Mouse (Mus musculus) liver, adult 2 months (tissue): Measurements from ENCODE around the gene Prkag2. TPM values are rescaled to one million over a fixed set of nuclear protein-coding genes. Genes with fewer than 3 reads are reported as not detected.

Experiments
- DNase-seq: peaks from one replicate; pipeline ENCODE4 v3.0.0-alpha.2; 2011; ENCODE audit warnings: low read depth, low spot score; ENCODE audit errors: extremely low read depth
- H3K27ac ChIP-seq: fragments of 200-500 bp; replicated peaks from 2 replicates; pipeline ENCODE4 v1.5.1; 2012; ENCODE audit warnings: low read depth, mild to moderate bottlenecking, control low read depth, inconsistent platforms, low read length; ENCODE audit not compliant: insufficient read depth
- H3K27me3 ChIP-seq: fragments of 200-500 bp; 2 replicates; pipeline ENCODE4 v1.6.1; 2012; ENCODE audit warnings: mild to moderate bottlenecking, moderate library complexity, low read length, inconsistent platforms; ENCODE audit not compliant: control insufficient read depth, insufficient read depth
- H3K36me3 ChIP-seq: fragments of 200-500 bp; 2 replicates; pipeline ENCODE4 v1.6.1; 2012; ENCODE audit warnings: low read length, inconsistent platforms; ENCODE audit not compliant: control insufficient read depth, insufficient read depth
- H3K4me1 ChIP-seq: fragments of 200-500 bp; 2 replicates; pipeline ENCODE4 v1.6.1; 2011; ENCODE audit warnings: low read length; ENCODE audit not compliant: control insufficient read depth, insufficient read depth
- H3K4me3 ChIP-seq: fragments of 200-500 bp; 2 replicates; pipeline ENCODE4 v1.5.1; 2011; ENCODE audit warnings: low read depth, mild to moderate bottlenecking, control low read depth, low read length, moderate library complexity; ENCODE audit not compliant: insufficient read depth
- H3K79me2 ChIP-seq: fragments of 200-500 bp; 2 replicates; pipeline ENCODE4 v1.6.1; 2012; ENCODE audit warnings: inconsistent platforms, mild to moderate bottlenecking, low read length, moderate library complexity; ENCODE audit not compliant: control insufficient read depth, insufficient read depth
- H3K9ac ChIP-seq: fragments of 200-500 bp; 2 replicates; pipeline ENCODE4 v1.6.1; 2012; ENCODE audit warnings: low read depth, mild to moderate bottlenecking, control low read depth, inconsistent platforms, low read length
- CTCF ChIP-seq: fragments of 200-500 bp; IDR thresholded peaks from 2 replicates; pipeline ENCODE4 v1.5.1; 2011; ENCODE audit warnings: low read depth, low read length, control low read depth
- POLR2A ChIP-seq: fragments of 200-500 bp; IDR thresholded peaks from 2 replicates; pipeline ENCODE4 v1.6.1; 2011; ENCODE audit warnings: low read length, control low read depth; ENCODE audit not compliant: insufficient read depth; ENCODE audit errors: extremely low read depth
- WGBS: fragments of 180-500 bp; shearing (Covaris S2); methylation state at CpG from one replicate; pipeline ENCODE4 v1.1.7; 2018; 5-methylcytosine and 5-hydroxymethylcytosine counted together
- polyA plus RNA-seq: library from polyadenylated mRNA; depleted of rRNA; stranded (reverse); fragments of >200 nt; gene quantifications from 2 replicates; pipeline ENCODE4 v1.2.3, GENCODE M21; 2012
- total RNA-seq: library from RNA; depleted of rRNA; stranded (reverse); fragments of >200 nt; gene quantifications from 2 replicates; pipeline ENCODE4 v1.2.3, GENCODE M21; 2014

The Prkag2 gene
- total and polyA plus RNA-seq, 2 experiments = 14.8 to 21.1 TPM

DNA sequence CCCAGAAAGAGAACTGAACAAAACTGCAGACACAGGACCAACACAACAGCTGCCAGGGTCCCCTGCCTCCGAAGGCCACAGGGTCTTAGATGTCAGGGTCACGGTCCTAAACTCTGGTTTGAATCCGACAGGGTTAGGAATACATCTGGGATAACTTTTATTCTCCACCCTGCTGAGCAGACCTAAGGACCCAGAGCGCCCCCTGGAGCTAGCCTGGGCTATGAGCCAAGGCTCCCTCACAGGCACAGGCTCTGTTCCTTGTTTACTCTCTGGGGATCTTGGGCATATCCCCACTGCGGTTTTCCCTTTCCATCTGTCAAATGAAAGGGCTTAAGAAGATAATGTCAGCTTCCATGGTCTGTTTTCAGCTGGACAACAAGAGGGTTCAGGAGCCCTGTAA lies 59.1 kb downstream of the Prkag2 start:
- DNase-seq = no peak

DNA sequence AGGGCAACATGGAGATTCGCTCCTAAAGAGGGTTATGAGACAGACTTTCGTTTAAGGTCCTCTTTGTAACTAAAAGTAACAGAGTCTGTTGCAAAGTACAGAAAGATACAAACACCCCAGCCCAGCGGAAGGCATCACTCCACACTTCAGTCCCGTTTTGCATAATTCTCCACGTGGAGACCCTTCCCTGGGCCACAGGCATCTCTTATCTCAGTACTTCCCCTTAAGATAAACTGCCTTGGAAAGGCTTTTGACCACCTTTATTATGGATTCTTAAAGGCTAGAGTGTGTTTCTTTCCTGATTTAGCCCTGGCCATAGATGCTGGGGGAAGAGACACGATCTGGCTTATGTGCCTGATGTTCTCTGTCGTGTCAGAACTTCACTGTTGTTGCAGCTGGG lies 59.5 kb downstream of the Prkag2 start:
- Histone ChIP-seq H3K9ac (no peak overlapping the region), H3K4me1 (peaks cover 3% of the 10 kb centered on the region), H3K27me3 (no peaks in the 10 kb centered on the region), H3K27ac (no peak overlapping the region), H3K36me3 (no peaks in the 10 kb centered on the region), H3K79me2 (peaks cover 53% of the 10 kb centered on the region; the same call in 1 of the 2 replicates), H3K4me3 (no peak overlapping the region)
- no peak for DNase-seq
- WGBS = 83% methylated on average over 7 of the region's 7 CpGs
- no peak for TF ChIP-seq POLR2A

More for the DNA sequence above, 59.1 kb downstream of the Prkag2 start:
- TF ChIP-seq CTCF = peak; percentile 42
- no peak for TF ChIP-seq POLR2A
- H3K27ac ChIP-seq = no peak overlapping the region
- no peak overlapping the region for H3K9ac ChIP-seq
- peaks cover 53% of the 10 kb centered on the region; the same call in 1 of the 2 replicates for H3K79me2 ChIP-seq
- H3K4me3 ChIP-seq = no peak overlapping the region
- WGBS = 62% methylated on average over 5 of the region's 5 CpGs
- no peaks in the 10 kb centered on the region for H3K36me3 ChIP-seq
- no peaks in the 10 kb centered on the region for H3K27me3 ChIP-seq
- H3K4me1 ChIP-seq = peaks cover 3% of the 10 kb centered on the region; the same call in 1 of the 2 replicates

DNA sequence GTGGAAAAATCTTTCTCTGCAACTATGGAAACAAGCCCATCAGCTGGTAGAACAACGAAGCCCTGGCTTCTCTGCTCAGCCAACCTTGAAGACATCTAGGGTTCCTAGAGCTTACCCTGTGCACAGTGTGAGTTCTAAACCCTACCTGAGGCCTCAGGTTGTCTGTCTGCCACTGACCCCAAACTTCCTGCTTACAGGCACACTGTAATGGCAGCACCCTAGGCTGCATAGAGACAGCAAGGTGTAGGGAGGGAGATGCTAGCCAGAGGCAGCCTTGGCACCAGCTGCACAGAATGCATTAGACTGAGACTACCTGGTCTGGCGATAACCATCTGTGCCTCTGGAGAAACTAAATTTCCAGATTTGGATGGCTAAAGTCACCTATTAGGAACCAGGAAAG lies 61.6 kb downstream of the Prkag2 start:
- H3K4me1 ChIP-seq = peaks cover 7% of the 10 kb centered on the region
- no peaks in the 10 kb centered on the region for H3K36me3 ChIP-seq
- TF ChIP-seq CTCF = no peak
- no peak for TF ChIP-seq POLR2A
- no peak overlapping the region for H3K4me3 ChIP-seq
- peaks cover 50% of the 10 kb centered on the region for H3K79me2 ChIP-seq
- H3K9ac ChIP-seq = no peak overlapping the region
- H3K27me3 ChIP-seq = no peaks in the 10 kb centered on the region
- no peak for DNase-seq
- no peak overlapping the region for H3K27ac ChIP-seq
- WGBS = 98% methylated on average over 2 of the region's 2 CpGs

DNA sequence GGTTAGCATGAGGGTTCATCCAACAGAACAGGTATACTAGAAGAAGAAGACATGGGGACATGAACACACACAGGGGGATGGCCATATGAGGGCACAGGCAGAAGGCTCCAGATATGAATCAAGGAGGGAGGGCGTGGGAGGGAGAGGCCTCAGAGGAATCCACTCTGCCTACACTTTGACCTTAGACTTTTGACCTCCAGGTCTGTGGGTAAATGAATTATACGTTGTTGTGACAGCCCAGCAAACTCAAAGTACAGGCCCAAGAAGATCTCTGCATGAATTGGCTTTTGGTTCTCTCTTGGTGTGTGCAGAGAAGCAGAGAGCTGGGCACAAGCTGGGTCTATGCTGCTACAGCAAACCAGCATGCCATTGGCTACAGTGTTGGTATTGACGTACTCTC lies 65.1 kb downstream of the Prkag2 start:
- Histone ChIP-seq H3K4me3 (no peak overlapping the region), H3K79me2 (peaks cover 41% of the 10 kb centered on the region), H3K9ac (no peak overlapping the region), H3K27me3 (no peaks in the 10 kb centered on the region), H3K27ac (no peak overlapping the region), H3K4me1 (peaks cover 7% of the 10 kb centered on the region), H3K36me3 (no peaks in the 10 kb centered on the region)
- DNase-seq = peak; percentile 46
- TF ChIP-seq POLR2A (no peak), CTCF (no peak)
- WGBS = 53% methylated on average over 3 of the region's 3 CpGs

DNA sequence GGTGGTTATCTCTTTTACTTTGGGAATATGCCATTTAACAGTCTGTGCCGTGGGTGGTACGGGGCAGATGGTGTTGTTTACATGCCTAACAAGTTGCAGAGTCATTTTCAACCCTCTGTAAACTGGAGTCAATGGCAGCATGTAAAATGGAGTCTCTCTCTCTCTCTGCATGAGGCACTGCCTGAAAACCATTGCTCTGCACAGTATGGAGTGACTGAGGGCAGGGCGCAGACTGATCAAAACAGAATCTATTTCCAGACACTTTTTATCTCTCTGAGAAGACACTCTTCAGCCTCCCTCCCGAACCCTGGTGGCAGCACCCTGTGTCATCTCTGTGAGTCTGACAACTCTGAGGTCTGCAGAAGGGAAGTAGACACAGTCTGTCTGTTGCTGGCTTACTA lies 69.0 kb downstream of the Prkag2 start:
- Histone ChIP-seq H3K27ac (no peak overlapping the region), H3K27me3 (no peaks in the 10 kb centered on the region), H3K4me1 (peaks cover 5% of the 10 kb centered on the region), H3K4me3 (no peak overlapping the region), H3K36me3 (no peaks in the 10 kb centered on the region), H3K79me2 (peaks cover 29% of the 10 kb centered on the region), H3K9ac (no peak overlapping the region)
- no peak for TF ChIP-seq POLR2A
- no peak for TF ChIP-seq CTCF
- WGBS = 52% methylated on average over 4 of the region's 4 CpGs
- no peak for DNase-seq

DNA sequence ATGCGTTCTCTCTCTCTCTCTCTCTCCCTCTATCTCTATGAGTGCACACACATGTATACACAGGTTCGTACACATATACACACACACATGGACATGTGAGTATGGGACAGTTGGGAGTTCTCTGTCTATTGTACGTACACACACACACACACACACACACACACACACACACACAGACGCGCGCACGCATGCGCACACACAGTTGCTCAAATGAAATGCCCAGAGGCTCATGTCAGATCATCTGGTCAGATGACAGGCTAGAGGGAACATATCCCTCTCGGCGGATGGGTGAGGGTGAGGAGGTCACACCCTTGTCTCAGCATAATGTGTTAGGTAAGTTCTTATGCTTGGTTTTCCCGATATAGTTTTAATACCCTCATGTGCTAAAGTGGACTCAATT lies 69.4 kb downstream of the Prkag2 start:
- 90% methylated on average over 11 of the region's 11 CpGs for WGBS
- TF ChIP-seq CTCF (no peak), POLR2A (no peak)
- Histone ChIP-seq H3K27ac (no peak overlapping the region), H3K79me2 (peaks cover 31% of the 10 kb centered on the region), H3K4me3 (no peak overlapping the region), H3K4me1 (peaks cover 5% of the 10 kb centered on the region), H3K9ac (no peak overlapping the region), H3K36me3 (no peaks in the 10 kb centered on the region), H3K27me3 (no peaks in the 10 kb centered on the region)
- no peak for DNase-seq
